Mouse (Mus musculus): ENCODE results near the gene Rgs11. TPM values are rescaled to one million over a fixed set of nuclear protein-coding genes. Genes with fewer than 3 reads are reported as not detected.
"Not testable (repeated sequence)": the region's sequence is repeated elsewhere in the genome, so short reads cannot be mapped to it uniquely, and the experiment has no call there.

Gene Rgs11
- 4.3 and 4.6 TPM in 2 replicates for polyA plus RNA-seq (2016; fragmentation: Nextera tagmentation; extraction: Ambion mirVana)

DNA sequence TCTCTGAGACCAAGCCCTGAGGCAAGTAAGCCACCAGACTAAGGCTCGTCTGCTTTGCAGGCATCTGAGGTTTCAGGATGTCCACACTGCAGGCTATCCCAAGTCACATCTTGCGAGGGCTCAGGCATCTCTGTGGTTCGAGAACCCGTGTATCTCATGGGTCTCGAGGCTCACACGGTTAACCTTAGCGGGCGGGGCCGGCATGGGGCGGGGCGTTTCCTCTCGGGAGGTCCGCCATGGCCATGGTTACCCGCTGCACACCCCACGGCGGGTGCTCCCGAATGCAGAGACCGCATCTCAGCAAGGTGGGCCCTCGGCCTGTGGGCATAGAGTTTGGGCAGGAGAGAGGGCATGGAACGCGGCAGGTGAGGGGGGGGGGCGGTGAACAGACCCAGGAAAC lies at the start of gene Rgs11:
Gene Rgs11 (plus strand): TSS at position 215 of the 400 bp plus-strand sequence.
- Histone ChIP-seq H3K27ac (no peak within 1 kb of the TSS), H3K36me3 (peaks cover 5% of the 10 kb centered on the region), H3K9me3 (replicated peaks) (peaks cover 4% of the 10 kb centered on the region; the same call in 1 of the 2 replicates), H3K4me1 (peaks cover 32% of the 10 kb centered on the region), H3K4me3 (peak within 1 kb of the TSS; percentile 32), H3K9ac (0 out of 2 replicates have a peak within 1 kb of the TSS, but pooled peaks have one; percentile 36), H3K4me2 (replicated peaks) (peak within 1 kb of the TSS; percentile 95), H3K27me3 (peaks cover 73% of the 10 kb centered on the region)
- WGBS = 3% methylated on average over 22 of the region's 22 CpGs
- no peak for ATAC-seq (ENCODE audit: low FRiP score)

DNA sequence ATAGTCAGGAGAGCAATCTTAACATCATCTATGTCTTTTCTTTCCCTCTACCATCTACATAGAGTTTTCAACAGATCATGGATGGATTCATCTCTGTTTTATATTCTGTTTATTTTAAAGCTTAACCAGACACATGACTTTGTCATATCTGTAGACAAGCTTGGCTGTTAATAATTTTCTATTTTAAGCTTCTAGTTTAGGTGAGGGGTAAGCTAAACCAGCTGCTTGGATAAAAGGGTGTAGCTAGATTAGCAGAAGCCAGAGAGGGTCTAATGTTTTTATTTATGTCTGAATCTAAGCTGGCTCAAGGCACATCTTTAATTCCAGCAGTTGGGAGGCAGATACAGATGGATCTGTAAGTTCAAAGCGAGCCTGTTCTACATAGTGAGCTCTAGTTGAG lies 40.0 kb upstream of the Rgs11 start:
- Histone ChIP-seq H3K9me3 (replicated peaks) (no peaks in the 10 kb centered on the region), H3K36me3 (no peaks in the 10 kb centered on the region), H3K4me2 (replicated peaks) (no peak overlapping the region), H3K27ac (no peak overlapping the region), H3K4me3 (no peak overlapping the region), H3K27me3 (no peaks in the 10 kb centered on the region), H3K4me1 (no peaks in the 10 kb centered on the region), H3K9ac (no peak overlapping the region)
- no peak for ATAC-seq (ENCODE audit: low FRiP score)
- WGBS = 96% methylated on average over 1 of the region's 1 CpGs

DNA sequence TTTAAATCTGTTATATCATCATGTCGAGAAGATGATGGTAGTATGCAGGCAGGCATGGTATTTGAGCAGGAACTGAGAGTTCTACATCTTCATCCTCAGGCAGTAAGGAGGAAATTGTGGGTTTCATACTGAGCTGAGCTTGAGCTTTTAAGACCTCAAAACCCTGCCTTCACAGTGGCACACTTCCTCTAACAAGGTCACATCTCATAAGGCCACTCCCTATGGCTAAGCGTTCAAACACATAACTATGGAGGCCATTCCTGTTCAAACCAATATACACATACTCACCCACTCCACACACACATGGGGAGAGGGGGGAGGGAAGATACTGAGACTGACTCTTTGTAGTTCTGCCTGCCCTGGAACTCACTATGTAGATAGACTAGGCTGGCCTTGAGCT lies 34.7 kb upstream of the Rgs11 start:
- H3K36me3 ChIP-seq = no peaks in the 10 kb centered on the region
- no peak overlapping the region for H3K9ac ChIP-seq
- no peak overlapping the region for H3K4me2 ChIP-seq (replicated peaks)
- ATAC-seq (ENCODE audit: low FRiP score) = no peak
- WGBS = 90% methylated on average over 2 of the region's 2 CpGs
- no peaks in the 10 kb centered on the region for H3K27me3 ChIP-seq
- no peak overlapping the region for H3K4me3 ChIP-seq
- H3K9me3 ChIP-seq (replicated peaks) = no peaks in the 10 kb centered on the region
- no peak overlapping the region for H3K27ac ChIP-seq
- H3K4me1 ChIP-seq = no peaks in the 10 kb centered on the region

DNA sequence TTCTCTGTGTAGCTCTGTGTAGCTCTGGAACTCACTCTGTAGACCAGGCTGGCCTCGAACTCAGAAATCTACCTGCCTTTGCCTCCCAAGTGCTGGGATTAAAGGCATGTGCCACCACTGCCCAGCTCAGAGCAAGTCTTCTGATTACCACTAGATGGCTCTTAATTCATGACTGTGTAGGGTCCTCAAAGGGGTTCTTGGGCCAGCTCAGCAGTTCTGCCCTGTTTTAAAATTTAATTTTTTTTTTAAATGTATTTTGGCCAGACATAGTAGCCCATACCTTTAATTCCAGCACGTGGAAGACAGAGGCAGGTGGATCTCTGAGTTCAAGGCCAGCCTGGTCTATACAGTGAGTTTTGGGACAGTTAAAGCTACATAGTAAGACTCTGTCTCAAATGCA lies 27.5 kb upstream of the Rgs11 start:
- not testable (repeated sequence) for H3K9me3 ChIP-seq (replicated peaks); H3K4me1 ChIP-seq; H3K27ac ChIP-seq; H3K9ac ChIP-seq; H3K27me3 ChIP-seq; H3K4me2 ChIP-seq (replicated peaks); H3K4me3 ChIP-seq; ATAC-seq (ENCODE audit: low FRiP score)
- peaks cover 36% of the 10 kb centered on the region for H3K36me3 ChIP-seq
- WGBS = 94% methylated on average over 2 of the region's 2 CpGs

DNA sequence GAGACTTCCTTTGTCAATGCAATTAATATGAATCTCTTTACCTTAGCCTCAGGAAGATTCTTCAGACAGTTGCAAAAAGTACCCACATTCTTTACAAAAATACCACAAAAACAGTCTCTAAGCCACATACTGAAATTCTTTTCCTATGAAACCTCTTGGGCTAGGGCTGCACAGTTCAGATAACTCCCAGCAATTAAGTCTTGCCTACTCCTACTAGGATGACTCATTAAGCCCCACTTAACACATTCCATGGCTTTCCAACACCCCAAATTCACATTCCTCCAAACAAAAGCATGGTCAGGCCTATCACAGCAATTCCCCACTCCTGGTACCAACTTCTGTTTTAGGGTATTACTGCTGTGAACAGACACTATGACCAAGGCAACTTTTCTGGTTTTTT lies 24.1 kb upstream of the Rgs11 start:
- Histone ChIP-seq H3K4me1 (no peaks in the 10 kb centered on the region), H3K9ac (no peak overlapping the region), H3K4me3 (no peak overlapping the region), H3K27me3 (no peaks in the 10 kb centered on the region), H3K4me2 (replicated peaks) (no peak overlapping the region), H3K36me3 (peaks cover 48% of the 10 kb centered on the region), H3K9me3 (replicated peaks) (no peaks in the 10 kb centered on the region), H3K27ac (no peak overlapping the region)
- ATAC-seq (ENCODE audit: low FRiP score) = no peak

- H3K27me3 ChIP-seq = no peaks in the 10 kb centered on the region
- H3K9me3 ChIP-seq (replicated peaks) = no peaks in the 10 kb centered on the region
- H3K4me3 ChIP-seq = no peak overlapping the region
- no peak for ATAC-seq (ENCODE audit: low FRiP score)
- 94% methylated on average over 3 of the region's 3 CpGs for WGBS
- H3K27ac ChIP-seq = no peak overlapping the region
- H3K4me1 ChIP-seq = no peaks in the 10 kb centered on the region
- no peak overlapping the region for H3K9ac ChIP-seq
- H3K4me2 ChIP-seq (replicated peaks) = no peak overlapping the region
- peaks cover 54% of the 10 kb centered on the region for H3K36me3 ChIP-seq
Measured at GRCm38 (mm10) chr17:26181179-26181578, 21.6 kb upstream of the Rgs11 start.

DNA sequence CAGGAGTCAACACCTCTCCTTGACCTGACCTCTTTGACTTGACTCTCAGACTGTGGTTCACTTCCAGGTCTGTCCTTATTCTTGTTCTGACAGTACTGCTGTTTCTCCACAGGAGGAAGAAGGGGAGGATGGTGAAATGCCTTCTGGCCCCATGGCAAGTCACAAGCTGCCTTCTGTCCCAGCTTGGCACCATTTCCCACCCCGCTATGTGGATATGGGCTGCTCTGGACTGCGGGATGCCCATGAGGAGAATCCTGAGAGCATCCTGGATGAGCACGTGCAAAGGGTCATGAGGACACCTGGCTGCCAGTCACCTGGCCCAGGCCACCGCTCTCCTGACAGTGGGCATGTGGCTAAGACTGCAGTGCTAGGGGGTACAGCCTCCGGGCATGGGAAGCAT lies 15.2 kb upstream of the Rgs11 start:
- over 99% methylated on average over 5 of the region's 5 CpGs for WGBS
- no peak overlapping the region for H3K4me3 ChIP-seq
- H3K27me3 ChIP-seq = no peaks in the 10 kb centered on the region
- H3K9ac ChIP-seq = no peak overlapping the region
- H3K36me3 ChIP-seq = peaks cover 88% of the 10 kb centered on the region
- no peak overlapping the region for H3K4me2 ChIP-seq (replicated peaks)
- ATAC-seq (ENCODE audit: low FRiP score) = no peak
- no peaks in the 10 kb centered on the region for H3K9me3 ChIP-seq (replicated peaks)
- no peaks in the 10 kb centered on the region for H3K4me1 ChIP-seq
- H3K27ac ChIP-seq = no peak overlapping the region

- H3K27me3 ChIP-seq = no peaks in the 10 kb centered on the region
- H3K9ac ChIP-seq = no peak overlapping the region
- no peaks in the 10 kb centered on the region for H3K4me1 ChIP-seq
- ATAC-seq (ENCODE audit: low FRiP score) = no peak
- no peak overlapping the region for H3K4me3 ChIP-seq
- no peaks in the 10 kb centered on the region for H3K9me3 ChIP-seq (replicated peaks)
- H3K36me3 ChIP-seq = peaks cover 86% of the 10 kb centered on the region
- no peak overlapping the region for H3K27ac ChIP-seq
- H3K4me2 ChIP-seq (replicated peaks) = no peak overlapping the region
- 97% methylated on average over 11 of the region's 11 CpGs for WGBS
Measured at GRCm38 (mm10) chr17:26188091-26188805, 14.5 kb upstream of the Rgs11 start.

DNA sequence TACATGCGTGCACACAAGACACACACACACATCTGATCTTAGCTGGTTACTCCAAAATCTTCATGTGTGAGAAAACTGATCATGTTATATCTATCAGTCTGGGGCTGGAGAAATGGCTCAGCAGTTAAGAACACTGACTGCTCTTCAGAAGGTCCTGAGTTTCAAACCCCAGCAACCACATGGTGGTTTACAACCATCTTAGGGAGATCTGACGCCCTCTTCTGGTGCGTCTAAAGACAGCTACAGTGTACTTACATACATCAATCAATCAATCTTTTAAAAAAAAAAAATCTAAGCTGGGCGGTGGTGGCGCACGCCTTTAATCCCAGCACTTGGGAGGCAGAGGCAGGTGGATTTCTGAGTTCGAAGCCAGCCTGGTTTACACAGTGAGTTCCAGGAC lies 11.3 kb upstream of the Rgs11 start:
- peaks cover 91% of the 10 kb centered on the region for H3K36me3 ChIP-seq
- not testable (repeated sequence) for H3K4me2 ChIP-seq (replicated peaks); H3K9ac ChIP-seq; H3K4me3 ChIP-seq; H3K27ac ChIP-seq; H3K9me3 ChIP-seq (replicated peaks); H3K27me3 ChIP-seq; ATAC-seq (ENCODE audit: low FRiP score); H3K4me1 ChIP-seq
- 92% methylated on average over 7 of the region's 7 CpGs for WGBS

DNA sequence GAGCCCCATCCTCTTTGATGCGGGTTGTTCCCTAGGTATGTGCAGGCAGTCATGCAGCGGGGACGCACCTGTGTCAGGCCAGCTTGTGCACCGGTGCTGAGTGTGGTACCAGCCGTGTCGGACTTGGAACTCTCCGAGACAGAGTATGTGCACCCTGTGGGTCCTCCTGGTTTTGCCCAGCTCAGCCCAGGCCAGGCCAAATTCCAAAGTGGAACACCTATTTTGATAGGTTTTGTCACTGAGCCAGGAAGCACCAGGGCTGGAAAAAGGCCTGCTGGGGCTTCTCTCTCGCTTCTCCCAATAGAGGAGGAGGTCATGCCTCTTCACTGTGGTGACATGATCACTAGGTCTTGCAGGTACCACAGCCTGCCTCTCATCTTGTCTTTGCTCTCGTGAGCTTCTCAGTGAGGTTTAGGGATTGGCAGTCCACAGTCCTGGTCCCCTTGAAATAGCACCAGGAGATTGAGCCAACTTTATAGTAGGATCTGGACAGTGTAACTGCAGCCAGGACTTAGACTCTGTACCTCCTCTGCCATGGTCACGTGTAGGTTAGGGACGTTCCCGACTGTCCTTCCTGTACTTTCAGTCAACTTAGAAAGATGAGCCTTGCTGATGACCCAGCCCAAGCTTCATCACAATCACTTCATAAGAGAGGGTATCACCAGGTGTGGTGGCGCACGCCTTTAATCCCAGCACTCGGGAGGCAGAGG lies 10.1 kb upstream of the Rgs11 start:
- Histone ChIP-seq H3K4me1 (no peaks in the 10 kb centered on the region), H3K36me3 (peaks cover 96% of the 10 kb centered on the region), H3K9ac (no peak overlapping the region), H3K27me3 (no peaks in the 10 kb centered on the region), H3K4me2 (replicated peaks) (no peak overlapping the region), H3K27ac (no peak overlapping the region), H3K9me3 (replicated peaks) (no peaks in the 10 kb centered on the region), H3K4me3 (no peak overlapping the region)
- 98% methylated on average over 15 of the region's 15 CpGs for WGBS
- ATAC-seq (ENCODE audit: low FRiP score) = no peak

- peaks cover 4% of the 10 kb centered on the region; the same call in 1 of the 2 replicates for H3K9me3 ChIP-seq (replicated peaks)
- no peak for ATAC-seq (ENCODE audit: low FRiP score)
- H3K27ac ChIP-seq = no peak within 1 kb of the TSS
- no peak within 1 kb of the TSS for H3K9ac ChIP-seq
- peaks cover 44% of the 10 kb centered on the region for H3K36me3 ChIP-seq
- H3K4me3 ChIP-seq = no peak within 1 kb of the TSS
- 0 out of 2 replicates have a peak within 1 kb of the TSS, but pooled peaks have one; percentile 95 for H3K4me2 ChIP-seq (replicated peaks)
- peaks cover 27% of the 10 kb centered on the region for H3K4me1 ChIP-seq
- 77% methylated on average over 4 of the region's 4 CpGs for WGBS
- H3K27me3 ChIP-seq = peaks cover 53% of the 10 kb centered on the region
Measured at GRCm38 (mm10) chr17:26198892-26199291, 3.9 kb upstream of the Rgs11 start, which contains the start of gene Pdia2. Gene Pdia2 (minus strand): TSS chr17:26199087.

DNA sequence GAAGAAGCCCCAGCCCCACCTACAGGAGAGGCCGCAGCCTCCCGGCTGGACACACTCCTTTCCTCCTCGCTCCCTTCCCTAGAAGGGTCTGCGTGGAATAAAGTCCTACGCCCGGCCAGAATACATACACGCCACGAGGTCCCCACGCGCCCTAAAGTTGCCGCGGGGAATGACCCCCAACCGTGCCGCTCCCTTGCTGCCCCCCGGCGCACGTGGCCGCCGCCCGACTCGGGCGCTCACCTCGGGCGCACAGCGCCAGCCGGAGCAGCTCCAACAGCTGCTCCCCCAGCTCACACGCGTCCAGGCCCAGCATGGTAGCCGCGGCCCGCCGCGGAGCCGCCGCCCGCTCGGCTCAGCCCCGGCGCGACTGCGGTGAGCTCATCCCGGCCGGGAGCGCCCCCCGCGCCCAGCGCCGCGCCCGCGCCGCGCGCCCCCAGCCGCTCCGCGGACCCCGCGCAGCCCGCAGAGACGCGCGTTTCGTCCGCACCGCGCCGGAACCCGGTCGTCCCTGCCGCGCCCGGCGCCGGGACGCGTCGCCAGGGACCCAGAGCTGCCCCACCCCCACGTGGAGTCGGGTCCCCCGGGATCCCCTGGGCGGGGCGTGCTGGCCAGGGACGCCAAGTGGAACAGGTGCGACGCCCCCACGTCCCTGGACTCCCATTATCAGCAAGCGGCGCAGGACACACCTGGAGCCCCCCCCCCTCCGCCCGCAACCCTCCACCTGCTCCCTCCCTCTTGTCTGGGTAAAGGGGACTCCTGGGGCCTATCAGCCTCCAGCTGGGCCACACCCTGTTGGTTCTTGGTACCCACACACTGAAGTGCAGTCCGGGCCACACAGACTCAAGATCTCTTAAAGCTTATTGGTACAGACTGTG lies 1.7 kb upstream of the Rgs11 start:
- Histone ChIP-seq H3K9ac (peak overlapping the region; percentile 66), H3K4me1 (peaks cover 32% of the 10 kb centered on the region), H3K4me3 (peak overlapping the region; percentile 55), H3K4me2 (replicated peaks) (peak overlapping the region; percentile 95), H3K36me3 (peaks cover 22% of the 10 kb centered on the region), H3K9me3 (replicated peaks) (peaks cover 4% of the 10 kb centered on the region; the same call in 1 of the 2 replicates), H3K27ac (no peak overlapping the region), H3K27me3 (peaks cover 73% of the 10 kb centered on the region)
- ATAC-seq (ENCODE audit: low FRiP score) = peak; percentile 76
- WGBS = 1% methylated on average over 81 of the region's 92 CpGs
